Mouse (Mus musculus): ENCODE measurements around the gene E4f1. TPM values are rescaled to one million over a fixed set of nuclear protein-coding genes. Genes with fewer than 3 reads are reported as not detected.

Gene E4f1
- polyA plus RNA-seq, 1 experiment from 2014 or later: 41.9 TPM

- Histone ChIP-seq H3K27ac (no peak overlapping the region), H3K4me2 (no peak overlapping the region), H3K9me3 (no peaks in the 10 kb centered on the region), H3K4me1 (replicated peaks) (peaks cover 27% of the 10 kb centered on the region), H3K36me3 (peaks cover 57% of the 10 kb centered on the region), H3K27me3 (no peaks in the 10 kb centered on the region), H3K4me3 (no peak overlapping the region), H3K9ac (no peak overlapping the region)
- WGBS: 97% methylated on average over 5 of the region's 5 CpGs
- ATAC-seq (ENCODE audit: low FRiP score): no peak
Observed at GRCm38 (mm10) chr17:24424489-24424888, 45.6 kb downstream of the E4f1 start.

GRCm38 (mm10) chr17:24423114-24423513, 47.0 kb downstream of the E4f1 start:
- Histone ChIP-seq H3K4me3 (no peak overlapping the region), H3K9me3 (no peaks in the 10 kb centered on the region), H3K36me3 (peaks cover 70% of the 10 kb centered on the region), H3K4me2 (no peak overlapping the region), H3K27me3 (no peaks in the 10 kb centered on the region), H3K27ac (no peak overlapping the region), H3K4me1 (replicated peaks) (peaks cover 20% of the 10 kb centered on the region), H3K9ac (no peak overlapping the region)
- no peak for ATAC-seq (ENCODE audit: low FRiP score)
- 98% methylated on average over 4 of the region's 4 CpGs for WGBS

- H3K4me2 ChIP-seq: peak overlapping the region; percentile 98
- no peaks in the 10 kb centered on the region for H3K9me3 ChIP-seq
- WGBS: 95% methylated on average over 3 of the region's 3 CpGs
- peaks cover 52% of the 10 kb centered on the region for H3K36me3 ChIP-seq
- no peak for ATAC-seq (ENCODE audit: low FRiP score)
- H3K27ac ChIP-seq: no peak overlapping the region
- H3K4me3 ChIP-seq: peak overlapping the region; percentile 71
- peaks cover 38% of the 10 kb centered on the region for H3K4me1 ChIP-seq (replicated peaks)
- 0 out of 2 replicates have a peak overlapping the region, but pooled peaks have one; percentile 89 for H3K9ac ChIP-seq
- H3K27me3 ChIP-seq: no peaks in the 10 kb centered on the region
Observed at GRCm38 (mm10) chr17:24416051-24416652, 54.0 kb downstream of the E4f1 start.

- Histone ChIP-seq H3K36me3 (peaks cover 49% of the 10 kb centered on the region), H3K4me3 (peak overlapping the region; percentile 71), H3K27ac (peak overlapping the region; percentile 94), H3K4me1 (replicated peaks) (peaks cover 38% of the 10 kb centered on the region), H3K9ac (peak overlapping the region; percentile 89), H3K4me2 (peak overlapping the region; percentile 98), H3K27me3 (no peaks in the 10 kb centered on the region), H3K9me3 (no peaks in the 10 kb centered on the region)
- WGBS: under 1% methylated on average over 21 of the region's 21 CpGs
- no peak for ATAC-seq (ENCODE audit: low FRiP score)
Observed at GRCm38 (mm10) chr17:24415011-24415410, 55.1 kb downstream of the E4f1 start.

GRCm38 (mm10) chr17:24414230-24414976, 55.7 kb downstream of the E4f1 start, which contains the start of gene Rnps1:
Gene Rnps1, plus strand, starts transcription at chr17:24414565.
- peak; percentile 94 for ATAC-seq (ENCODE audit: low FRiP score)
- WGBS: under 1% methylated on average over 63 of the region's 64 CpGs
- H3K9me3 ChIP-seq: no peaks in the 10 kb centered on the region
- peaks cover 38% of the 10 kb centered on the region for H3K4me1 ChIP-seq (replicated peaks)
- H3K27me3 ChIP-seq: no peaks in the 10 kb centered on the region
- H3K9ac ChIP-seq: peak within 1 kb of the TSS; percentile 89
- H3K27ac ChIP-seq: peak within 1 kb of the TSS; percentile 94
- H3K36me3 ChIP-seq: peaks cover 49% of the 10 kb centered on the region
- peak within 1 kb of the TSS; percentile 71 for H3K4me3 ChIP-seq
- H3K4me2 ChIP-seq: peak within 1 kb of the TSS; percentile 98

GRCm38 (mm10) chr17:24413557-24414211, 56.4 kb downstream of the E4f1 start:
- H3K4me3 ChIP-seq: peak overlapping the region; percentile 71
- H3K4me2 ChIP-seq: peak overlapping the region; percentile 98
- H3K9me3 ChIP-seq: no peaks in the 10 kb centered on the region
- peak; percentile 43; the same call in 1 of the 2 replicates for ATAC-seq (ENCODE audit: low FRiP score)
- H3K4me1 ChIP-seq (replicated peaks): peaks cover 38% of the 10 kb centered on the region
- peaks cover 49% of the 10 kb centered on the region for H3K36me3 ChIP-seq
- H3K27me3 ChIP-seq: no peaks in the 10 kb centered on the region
- H3K27ac ChIP-seq: peak overlapping the region; percentile 94
- peak overlapping the region; percentile 71 for H3K9ac ChIP-seq
- WGBS: 36% methylated on average over 22 of the region's 22 CpGs

- H3K36me3 ChIP-seq: peaks cover 91% of the 10 kb centered on the region
- H3K27me3 ChIP-seq: no peaks in the 10 kb centered on the region
- no peaks in the 10 kb centered on the region for H3K4me1 ChIP-seq (replicated peaks)
- H3K9me3 ChIP-seq: no peaks in the 10 kb centered on the region
- H3K4me2 ChIP-seq: no peak overlapping the region
- ATAC-seq (ENCODE audit: low FRiP score): no peak
- no peak overlapping the region for H3K4me3 ChIP-seq
- 90% methylated on average over 12 of the region's 12 CpGs for whole genome bisulfite sequencing
- 0 out of 2 replicates have a peak overlapping the region, but pooled peaks have one; percentile 2 for H3K9ac ChIP-seq
- H3K27ac ChIP-seq: no peak overlapping the region
Observed at GRCm38 (mm10) chr17:24407116-24407803, 62.9 kb downstream of the E4f1 start.

GRCm38 (mm10) chr17:24402371-24402770, 67.7 kb downstream of the E4f1 start:
- Histone ChIP-seq H3K36me3 (peaks cover 96% of the 10 kb centered on the region), H3K9me3 (no peaks in the 10 kb centered on the region), H3K4me2 (no peak overlapping the region), H3K4me1 (replicated peaks) (no peaks in the 10 kb centered on the region), H3K4me3 (no peak overlapping the region), H3K27ac (no peak overlapping the region), H3K9ac (no peak overlapping the region), H3K27me3 (no peaks in the 10 kb centered on the region)
- 84% methylated on average over 3 of the region's 3 CpGs for WGBS
- ATAC-seq (ENCODE audit: low FRiP score): no peak

- Histone ChIP-seq H3K27me3 (no peaks in the 10 kb centered on the region), H3K36me3 (peaks cover 84% of the 10 kb centered on the region), H3K9ac (no peak overlapping the region), H3K9me3 (no peaks in the 10 kb centered on the region), H3K27ac (no peak overlapping the region), H3K4me1 (replicated peaks) (no peaks in the 10 kb centered on the region), H3K4me2 (no peak overlapping the region), H3K4me3 (no peak overlapping the region)
- ATAC-seq (ENCODE audit: low FRiP score): no peak
- 93% methylated on average over 7 of the region's 7 CpGs for WGBS
Observed at GRCm38 (mm10) chr17:24394456-24394855, 75.7 kb downstream of the E4f1 start.

Other genes with a start within 250 kb of the E4f1 start
- 11.8 and 12.8 TPM in 2 replicates for gene Tedc2, start 249.5 kb downstream of the E4f1 start, polyA plus RNA-seq (2015; fragmentation: Nextera tagmentation; extraction: Ambion mirVana)
- 17.2 and 17.9 TPM in 2 replicates for gene Ccnf, start 218.8 kb downstream of the E4f1 start, polyA plus RNA-seq (2015; fragmentation: Nextera tagmentation; extraction: Ambion mirVana)
- 0.43 and 0.61 TPM in 2 replicates for gene Abca17, start 119.2 kb downstream of the E4f1 start, polyA plus RNA-seq (2015; fragmentation: Nextera tagmentation; extraction: Ambion mirVana)
- 23.4 and 25.5 TPM in 2 replicates for gene Abca3, start 118.4 kb downstream of the E4f1 start, polyA plus RNA-seq (2015; fragmentation: Nextera tagmentation; extraction: Ambion mirVana)
- gene Rnps1, start 55.7 kb downstream of the E4f1 start, polyA plus RNA-seq (2015; fragmentation: Nextera tagmentation; extraction: Ambion mirVana): 328 and 342 TPM in 2 replicates
- gene Eci1, start 43.7 kb downstream of the E4f1 start, polyA plus RNA-seq (2015; fragmentation: Nextera tagmentation; extraction: Ambion mirVana): 47.4 and 55.6 TPM in 2 replicates
- 5.1 and 6.0 TPM in 2 replicates for gene Dnase1l2, start 27.2 kb downstream of the E4f1 start, polyA plus RNA-seq (2015; fragmentation: Nextera tagmentation; extraction: Ambion mirVana)
- gene Pgp, start 79 bp upstream of the E4f1 start, polyA plus RNA-seq (2015; fragmentation: Nextera tagmentation; extraction: Ambion mirVana): 55.4 and 56.9 TPM in 2 replicates
- gene Bricd5, start 3.6 kb upstream of the E4f1 start, polyA plus RNA-seq (2015; fragmentation: Nextera tagmentation; extraction: Ambion mirVana): 0.27 and 1.2 TPM in 2 replicates
- gene Mlst8, start 8.8 kb upstream of the E4f1 start, polyA plus RNA-seq (2015; fragmentation: Nextera tagmentation; extraction: Ambion mirVana): 35.5 and 36.1 TPM in 2 replicates
- 32.8 and 34.3 TPM in 2 replicates for gene Caskin1, start 18.3 kb upstream of the E4f1 start, polyA plus RNA-seq (2015; fragmentation: Nextera tagmentation; extraction: Ambion mirVana)
- gene Traf7, start 57.6 kb upstream of the E4f1 start, polyA plus RNA-seq (2015; fragmentation: Nextera tagmentation; extraction: Ambion mirVana): 86.0 and 89.9 TPM in 2 replicates
- 2.8 and 3.1 TPM in 2 replicates for gene Rab26, start 63.9 kb upstream of the E4f1 start, polyA plus RNA-seq (2015; fragmentation: Nextera tagmentation; extraction: Ambion mirVana)
- gene Pkd1, start 79.5 kb upstream of the E4f1 start, polyA plus RNA-seq (2015; fragmentation: Nextera tagmentation; extraction: Ambion mirVana): 20.1 and 21.6 TPM in 2 replicates
- gene Tsc2, start 162.3 kb upstream of the E4f1 start, polyA plus RNA-seq (2015; fragmentation: Nextera tagmentation; extraction: Ambion mirVana): 67.9 and 76.0 TPM in 2 replicates
- 8.2 and 8.8 TPM in 2 replicates for gene Nthl1, start 162.4 kb upstream of the E4f1 start, polyA plus RNA-seq (2015; fragmentation: Nextera tagmentation; extraction: Ambion mirVana)
- gene Slc9a3r2, start 180.0 kb upstream of the E4f1 start, polyA plus RNA-seq (2015; fragmentation: Nextera tagmentation; extraction: Ambion mirVana): 32.7 and 34.3 TPM in 2 replicates
- not detected in 2 replicates for gene Npw, start 188.1 kb upstream of the E4f1 start, polyA plus RNA-seq (2015; fragmentation: Nextera tagmentation; extraction: Ambion mirVana)
- 17.7 and 17.8 TPM in 2 replicates for gene Zfp598, start 199.4 kb upstream of the E4f1 start, polyA plus RNA-seq (2015; fragmentation: Nextera tagmentation; extraction: Ambion mirVana)
- gene Syngr3, start 219.6 kb upstream of the E4f1 start, polyA plus RNA-seq (2015; fragmentation: Nextera tagmentation; extraction: Ambion mirVana): 114 and 115 TPM in 2 replicates
- gene Gfer, start 225.8 kb upstream of the E4f1 start, polyA plus RNA-seq (2015; fragmentation: Nextera tagmentation; extraction: Ambion mirVana): 38.7 and 38.9 TPM in 2 replicates
- 2.9 and 3.4 TPM in 2 replicates for gene Noxo1, start 225.9 kb upstream of the E4f1 start, polyA plus RNA-seq (2015; fragmentation: Nextera tagmentation; extraction: Ambion mirVana)
- 69.0 and 70.6 TPM in 2 replicates for gene Tbl3, start 237.3 kb upstream of the E4f1 start, polyA plus RNA-seq (2015; fragmentation: Nextera tagmentation; extraction: Ambion mirVana)
- gene Rnf151, start 247.8 kb upstream of the E4f1 start, polyA plus RNA-seq (2015; fragmentation: Nextera tagmentation; extraction: Ambion mirVana): 0.27 TPM in 1 of 2 replicates, not detected in the other
- gene Rps2, start 247.8 kb upstream of the E4f1 start, polyA plus RNA-seq (2015; fragmentation: Nextera tagmentation; extraction: Ambion mirVana): 782 and 783 TPM in 2 replicates

Measured in hindbrain, embryonic 13.5 days (tissue).